Mouse (Mus musculus) liver, embryonic 14.5 days (tissue): Measurements from ENCODE around the gene Tmem190. TPM values are rescaled to one million over a fixed set of nuclear protein-coding genes. Genes with fewer than 3 reads are reported as not detected.
"Not testable (repeated sequence)": the region's sequence is repeated elsewhere in the genome, so short reads cannot be mapped to it uniquely, and the experiment has no call there.

Experiments used
- ATAC-seq: fragments of 200-750 bp; cut with Nextera tagmentation; 2 replicates; pipeline ENCODE4 v1.8.0; 2017; ENCODE audit warnings: moderate number of reproducible peaks, mild to moderate bottlenecking, moderate library complexity; ENCODE audit not compliant: insufficient read depth
- DNase-seq, 3 experiments: peaks; one replicate each; pipeline ENCODE4 v3.0.0-alpha.2; 2012 to 2013; ENCODE audit warnings: low read depth in 3 of 3, low spot score in 3 of 3
- H3K27ac ChIP-seq: fragments of 300-500 bp; sonication (generic); 2 replicates; pipeline ENCODE4 v1.5.1; 2014; ENCODE audit warnings: moderate library complexity, mild to moderate bottlenecking, control low read depth, inconsistent platforms
- H3K27me3 ChIP-seq: fragments of 300-500 bp; sonication (generic); 2 replicates; pipeline ENCODE4 v1.6.1; 2014; ENCODE audit warnings: mild to moderate bottlenecking, low read length, moderate library complexity; ENCODE audit not compliant: control insufficient read depth, insufficient read depth
- H3K36me3 ChIP-seq: fragments of 300-500 bp; sonication (generic); replicated peaks from 2 replicates; pipeline ENCODE4 v1.6.1; 2014; ENCODE audit warnings: low read depth; ENCODE audit not compliant: control insufficient read depth, insufficient read depth
- H3K4me1 ChIP-seq, 2 experiments: fragments of 200-500 bp in 1 of 2; fragments of 300-500 bp in 1 of 2; sonication (generic) in 1 of 2; replicated peaks; 2 replicates each; pipeline ENCODE4 v1.6.1; 2012 to 2014; ENCODE audit warnings: antibody characterized with exemption in 1 of 2, inconsistent platforms in 1 of 2, low read length in 1 of 2; ENCODE audit not compliant: control insufficient read depth in 2 of 2, insufficient read depth in 2 of 2
- H3K4me2 ChIP-seq: fragments of 300-500 bp; sonication (generic); 2 replicates; pipeline ENCODE4 v1.6.1; 2014; ENCODE audit warnings: low read depth, mild to moderate bottlenecking, control low read depth, moderate library complexity
- H3K4me3 ChIP-seq, 2 experiments: fragments of 200-500 bp in 1 of 2; fragments of 300-500 bp in 1 of 2; sonication (generic) in 1 of 2; 2 replicates each; pipeline ENCODE4 v1.5.1; 2012 to 2014; ENCODE audit warnings: low read depth in 2 of 2, low read length in 2 of 2, mild to moderate bottlenecking in 2 of 2, control low read depth in 1 of 2, inconsistent platforms in 1 of 2, moderate library complexity in 1 of 2; ENCODE audit not compliant: insufficient read depth in 1 of 2
- H3K9ac ChIP-seq: fragments of 300-500 bp; sonication (generic); replicated peaks from 2 replicates; pipeline ENCODE4 v1.6.1; 2014; ENCODE audit warnings: mild to moderate bottlenecking, control low read depth, moderate library complexity
- H3K9me3 ChIP-seq: fragments of 300-500 bp; sonication (generic); 2 replicates; pipeline ENCODE4 v1.6.1; 2016; ENCODE audit warnings: low read length, mixed read lengths; ENCODE audit not compliant: control insufficient read depth
- CTCF ChIP-seq: IDR thresholded peaks from 2 replicates; pipeline ENCODE4 v1.5.1; 2016; ENCODE audit warnings: antibody characterized with exemption, low read depth, control low read depth
- EP300 ChIP-seq: IDR thresholded peaks from 2 replicates; pipeline ENCODE4 v1.6.1; 2016; ENCODE audit warnings: antibody characterized with exemption, low read depth
- WGBS: fragments of 180-500 bp; shearing (Covaris S2); extraction: QIAGEN DNeasy Blood & Tissue Kit; methylation state at CpG from one replicate; pipeline ENCODE4 v1.1.7; 2014; ENCODE audit not compliant: insufficient replicate concordance; 5-methylcytosine and 5-hydroxymethylcytosine counted together
- polyA plus RNA-seq, 2 experiments: library from polyadenylated mRNA; depleted of rRNA in 1 of 2; stranded (reverse) in 1 of 2; unstranded in 1 of 2; fragments of >200 nt; fragmentation: Nextera tagmentation in 1 of 2; extraction: Ambion mirVana in 1 of 2; gene quantifications; 2 replicates each; pipeline versions ENCODE4 v1.2.1 to v1.2.3; 2012 to 2014

Gene Tmem190
- polyA plus RNA-seq, 2 experiments, result not detected

- peak; percentile 94 to 98 (median 94) for DNase-seq
- H3K4me2 ChIP-seq, result peak within 1 kb of the TSS; percentile 97
- peak within 1 kb of the TSS; percentile 87 to 92 for H3K4me3 ChIP-seq
- H3K36me3 ChIP-seq, result peaks cover 38% of the 10 kb centered on the region
- peak within 1 kb of the TSS; percentile 98 for H3K9ac ChIP-seq
- no peaks in the 10 kb centered on the region for H3K27me3 ChIP-seq
- peaks cover 8 to 23% of the 10 kb centered on the region in 2 experiments for H3K4me1 ChIP-seq
- no peaks in the 10 kb centered on the region for H3K9me3 ChIP-seq
- peak; percentile 84 for ATAC-seq
- H3K27ac ChIP-seq, result peak within 1 kb of the TSS; percentile 98
- 1% methylated on average over 54 of the region's 54 CpGs for WGBS
- no peak; the same call in 1 of the 2 replicates for TF ChIP-seq CTCF
- no peak for TF ChIP-seq EP300
Measured at GRCm38 (mm10) chr7:4792278-4793212, 9.8 kb downstream of the Tmem190 start, which contains the start of gene Rpl28. Rpl28 (plus strand) TSS chr7:4792874.

DNA sequence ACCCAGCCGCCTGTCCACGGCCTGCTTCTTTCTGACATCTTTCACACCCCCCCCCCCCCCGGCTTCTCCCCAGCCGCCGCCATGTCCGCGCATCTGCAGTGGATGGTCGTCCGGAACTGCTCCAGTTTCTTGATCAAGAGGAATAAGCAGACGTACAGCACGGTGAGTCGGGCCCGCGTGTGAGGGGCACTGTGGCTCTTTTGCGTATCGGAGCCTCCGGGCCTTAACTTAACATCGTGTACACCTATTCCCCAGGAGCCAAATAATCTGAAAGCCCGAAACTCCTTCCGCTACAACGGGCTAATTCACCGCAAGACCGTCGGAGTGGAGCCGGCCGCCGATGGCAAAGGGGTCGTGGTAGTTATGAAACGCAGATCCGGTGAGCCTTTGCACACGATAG, 10.5 kb downstream of the Tmem190 start:
- peak overlapping the region; percentile 98 for H3K9ac ChIP-seq
- H3K36me3 ChIP-seq, result peaks cover 40% of the 10 kb centered on the region
- not testable (repeated sequence) for DNase-seq, H3K27me3 ChIP-seq, H3K9me3 ChIP-seq
- H3K4me1 ChIP-seq, result peaks cover 7 to 21% of the 10 kb centered on the region in 2 experiments
- peak overlapping the region; percentile 98 for H3K27ac ChIP-seq
- peak overlapping the region; percentile 97 for H3K4me2 ChIP-seq
- ATAC-seq, result peak; percentile 5; the same call in 1 of the 2 replicates
- peak overlapping the region; percentile 87 to 92 for H3K4me3 ChIP-seq
- 1% methylated on average over 31 of the region's 31 CpGs for WGBS

DNA sequence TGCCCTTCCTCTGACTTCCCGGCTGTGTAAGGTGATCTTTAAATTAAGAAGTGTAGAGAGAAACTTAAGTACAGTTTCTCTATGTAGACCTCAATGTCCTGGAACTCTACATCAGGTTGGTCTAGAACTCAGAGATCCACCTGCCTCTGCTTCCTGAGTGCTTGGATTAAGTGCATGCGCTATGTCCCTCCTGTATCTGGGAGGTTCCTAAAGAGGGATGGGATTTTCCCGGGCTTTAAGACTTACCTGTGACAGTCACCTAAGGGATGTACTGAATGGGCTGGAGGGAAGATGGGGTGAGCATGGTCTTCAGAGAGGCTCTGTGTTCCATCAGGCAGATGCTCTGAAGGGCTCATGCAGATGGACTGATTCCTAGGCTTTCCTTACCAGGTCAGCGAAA, 10.9 kb downstream of the Tmem190 start:
- H3K4me2 ChIP-seq, result peak overlapping the region; percentile 97
- H3K4me1 ChIP-seq, result peaks cover 3 to 17% of the 10 kb centered on the region in 2 experiments; a peak in 3 of 4 replicates
- no peak for DNase-seq
- H3K4me3 ChIP-seq, result peak overlapping the region; percentile 87 to 92
- peak overlapping the region; percentile 98 for H3K27ac ChIP-seq
- no peaks in the 10 kb centered on the region for H3K9me3 ChIP-seq
- peaks cover 40% of the 10 kb centered on the region for H3K36me3 ChIP-seq
- 17% methylated on average over 4 of the region's 4 CpGs for WGBS
- no peak for ATAC-seq
- no peak for TF ChIP-seq CTCF
- TF ChIP-seq EP300, result no peak
- peak overlapping the region; percentile 98 for H3K9ac ChIP-seq
- no peaks in the 10 kb centered on the region for H3K27me3 ChIP-seq

DNA sequence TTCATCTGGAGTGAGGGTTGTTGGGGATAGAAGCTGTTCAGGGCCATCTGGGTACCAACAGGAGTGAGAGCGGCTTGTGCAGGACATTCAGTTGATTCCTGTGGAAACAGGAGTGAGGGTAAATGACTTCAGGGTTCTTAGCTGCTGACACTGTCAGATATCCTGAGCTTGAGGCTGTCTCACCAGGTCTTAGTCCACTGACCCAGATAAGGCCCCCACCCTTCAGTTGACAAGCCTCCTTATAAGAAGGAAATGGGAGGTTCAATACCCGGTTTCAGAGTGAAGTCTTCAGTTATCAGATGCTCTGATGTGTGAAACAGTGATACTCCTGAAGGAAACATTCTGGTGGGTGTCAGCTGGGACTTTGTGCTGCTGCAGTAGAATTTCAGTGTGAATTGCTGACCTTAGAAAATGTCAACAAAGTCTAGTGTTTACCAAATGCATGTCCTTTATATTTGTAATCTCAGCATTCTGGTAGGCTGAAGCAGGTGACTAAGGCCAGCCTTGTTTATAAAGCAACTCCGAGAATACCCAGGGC, 12.0 kb downstream of the Tmem190 start:
- peaks cover 3 to 15% of the 10 kb centered on the region in 2 experiments; a peak in 3 of 4 replicates for H3K4me1 ChIP-seq
- H3K4me3 ChIP-seq, result peak overlapping the region; percentile 87 to 92; a peak in 3 of 4 replicates
- peak overlapping the region; percentile 98; the same call in 1 of the 2 replicates for H3K9ac ChIP-seq
- peak overlapping the region; percentile 97 for H3K4me2 ChIP-seq
- DNase-seq (no peak), ATAC-seq (no peak)
- WGBS, result 40% methylated on average over 3 of the region's 3 CpGs
- no peak for TF ChIP-seq EP300
- peak overlapping the region; percentile 54 for H3K27ac ChIP-seq
- H3K36me3 ChIP-seq, result peaks cover 40% of the 10 kb centered on the region
- no peaks in the 10 kb centered on the region for H3K9me3 ChIP-seq
- H3K27me3 ChIP-seq, result no peaks in the 10 kb centered on the region
